23 mouse cellular contexts compared by ENCODE assay signal in the genomic region with DNA sequence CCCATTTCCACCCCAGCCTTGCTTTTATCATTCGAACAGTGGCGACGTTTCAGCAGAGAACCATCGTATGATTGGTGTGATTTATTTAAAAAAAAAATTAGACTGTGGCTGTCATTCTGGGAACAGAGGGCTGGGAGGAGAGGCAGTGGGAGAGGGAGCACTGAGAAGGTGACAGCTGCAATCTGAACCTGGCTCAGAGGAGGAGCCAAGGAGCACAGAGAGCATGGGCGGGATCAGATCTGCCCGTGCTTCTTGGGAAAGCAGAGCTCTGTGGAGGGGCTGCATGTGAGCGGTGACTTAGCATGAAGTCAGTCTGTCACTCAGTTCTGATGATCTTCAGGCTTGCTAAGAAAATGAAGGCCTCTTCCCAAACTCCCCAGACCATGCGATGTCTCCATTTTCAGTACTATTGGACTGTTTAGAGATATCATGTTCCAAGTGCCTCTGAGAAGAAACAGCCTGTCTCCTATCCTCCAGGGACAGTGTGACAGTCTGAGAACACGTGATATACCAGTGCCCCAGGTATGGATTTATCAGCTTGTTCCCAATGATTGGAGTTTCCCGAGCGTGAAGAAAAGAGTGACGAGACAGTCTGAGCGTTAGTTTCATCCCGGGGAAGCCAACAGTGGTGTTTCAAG.
"Had no signal": no experiment of that assay in that cellular context is flagged by ENCODE, and none has a peak within 500 bp of the region (broad histone marks: within the 10 kb centered on the region; RNA-seq: fewer than 3 reads in every experiment).

No protein-coding gene starts in this region.

- H3K9me3 ChIP-seq: heart, embryonic 13.5 days; heart, embryonic 15.5 days; hindbrain, embryonic 13.5 days; hindbrain, embryonic 15.5 days; limb, embryonic 10.5 days; limb, embryonic 12.5 days; liver, embryonic 13.5 days had no signal

- H3K9ac ChIP-seq: forebrain, postnatal 0 days; heart, embryonic 13.5 days; heart, embryonic 15.5 days; hindbrain, embryonic 13.5 days; hindbrain, embryonic 15.5 days; limb, embryonic 12.5 days; liver, embryonic 13.5 days had no signal

- H3K4me2 ChIP-seq: heart, embryonic 11.5 days; heart, embryonic 13.5 days; heart, embryonic 15.5 days; hindbrain, embryonic 13.5 days; hindbrain, embryonic 15.5 days; limb, embryonic 12.5 days; liver, embryonic 11.5 days; liver, embryonic 13.5 days had no signal

- H3K27me3 ChIP-seq: heart, embryonic 13.5 days; heart, embryonic 15.5 days; hindbrain, embryonic 13.5 days; hindbrain, embryonic 15.5 days; limb, embryonic 12.5 days; liver, embryonic 13.5 days had no signal

- H3K27ac ChIP-seq: heart, adult 2 months; heart, embryonic 13.5 days; heart, embryonic 15.5 days; hindbrain, embryonic 13.5 days; hindbrain, embryonic 15.5 days; hindbrain, postnatal 0 days; left cerebral cortex, adult 2 months; limb, embryonic 10.5 days; limb, embryonic 12.5 days; liver, embryonic 13.5 days had no signal

- H3K36me3 ChIP-seq: heart, embryonic 13.5 days; heart, embryonic 15.5 days; hindbrain, embryonic 13.5 days; hindbrain, embryonic 15.5 days; limb, embryonic 10.5 days; limb, embryonic 12.5 days; liver, embryonic 13.5 days had no signal

- DNase-seq: forebrain, postnatal 0 days; gastrocnemius, postnatal 14 days; gastrocnemius, postnatal 36 days; heart, adult 11 months; heart, adult 2 months; heart, postnatal 14 days; heart, postnatal 36 days; kidney, adult 11 months; kidney, adult 9 months; kidney, postnatal 36 days; liver; liver, embryonic 13.5 days had no signal

- ATAC-seq: forebrain, postnatal 0 days; hindbrain, postnatal 0 days; intestine, embryonic 16.5 days had no signal

- H3K4me3 ChIP-seq: heart, adult 2 months; heart, embryonic 13.5 days; heart, embryonic 15.5 days; hindbrain, embryonic 13.5 days; hindbrain, embryonic 15.5 days; left cerebral cortex, adult 2 months; limb, embryonic 10.5 days; limb, embryonic 12.5 days; liver, embryonic 13.5 days had no signal
